Mouse (Mus musculus): Measurements from ENCODE around the gene Fignl2.

- TF ChIP-seq CTCF (IDR thresholded peaks at IDR 0.05; ENCODE audit: borderline replicate concordance, control insufficient read depth, extremely low read depth, insufficient read depth, low read length, poor library complexity), result no peak
- no peak for TF ChIP-seq POLR2A (IDR thresholded peaks at IDR 0.05; ENCODE audit: control insufficient read depth, extremely low read depth, insufficient read depth, low read length, poor library complexity)
Measured at GRCm38 (mm10) chr15:101080031-101080520, 1.7 kb upstream of the Fignl2 start.
